Mouse (Mus musculus) neutrophil, adult 65 days (primary cell): ENCODE results near the gene Olfr18. TPM values are rescaled to one million over a fixed set of nuclear protein-coding genes. Genes with fewer than 3 reads are reported as not detected.

Experiments
- total RNA-seq: library from RNA; stranded (reverse); gene quantifications from 2 replicates; pipeline ENCODE4 v1.2.4, GENCODE M21; 2023

Gene Olfr18
- not detected in 2 replicates for total RNA-seq

GRCm38 (mm10) chr9:20335994-20336393 lies at the start of gene Olfr18:
Gene Olfr18, minus strand, starts transcription at chr9:20336094.

GRCm38 (mm10) chr9:20384532-20385342 lies 48.8 kb upstream of the Olfr18 start, which contains the start of gene Zfp560:
Gene Zfp560, minus strand, starts transcription at chr9:20385177.

DNA sequence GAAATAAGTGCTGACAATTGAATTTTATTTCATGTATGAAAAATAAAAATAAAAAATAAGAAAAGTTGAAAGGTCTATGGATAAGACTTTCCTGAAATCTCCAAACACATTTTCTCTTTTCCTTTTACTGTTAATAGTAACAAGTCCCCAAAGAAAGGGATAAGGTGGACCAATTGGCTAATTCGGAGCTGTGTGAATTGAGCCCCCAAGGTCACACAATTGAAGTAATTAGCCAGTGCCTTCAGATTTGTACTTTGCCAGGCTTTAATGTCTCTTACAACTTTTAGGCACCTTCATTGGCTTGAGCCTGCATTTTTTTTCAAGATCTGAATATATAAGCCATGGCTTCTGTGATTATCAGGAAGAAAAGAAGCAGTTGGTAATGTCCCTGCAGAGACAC lies 37.7 kb downstream of the Olfr18 start, which contains the start of gene Olfr873:
Gene Olfr873, plus strand, starts transcription at position 301 of the 400 bp plus-strand sequence.

GRCm38 (mm10) chr9:20282051-20282450 lies 53.8 kb downstream of the Olfr18 start, which contains the start of gene Olfr39:
Gene Olfr39, plus strand, starts transcription at chr9:20282351.

Other genes starting within 250 kb of the Olfr18 start
- not detected in 2 replicates for gene Olfr868, start 237.5 kb downstream of the Olfr18 start, total RNA-seq
- not detected in 2 replicates for gene Olfr869, start 207.1 kb downstream of the Olfr18 start, total RNA-seq
- gene Olfr870, start 162.0 kb downstream of the Olfr18 start, total RNA-seq = not detected in 2 replicates
- not detected in 2 replicates for gene Olfr871, start 123.9 kb downstream of the Olfr18 start, total RNA-seq
- gene Olfr872, start 99.0 kb downstream of the Olfr18 start, total RNA-seq = not detected in 2 replicates
- not detected in 2 replicates for gene Olfr39, start 53.7 kb downstream of the Olfr18 start, total RNA-seq
- not detected in 2 replicates for gene Olfr873, start 37.6 kb downstream of the Olfr18 start, total RNA-seq
- 0.95 and 1.5 TPM in 2 replicates for gene Zfp560, start 49.1 kb upstream of the Olfr18 start, total RNA-seq
- 13.7 and 18.8 TPM in 2 replicates for gene Zfp26, start 124.1 kb upstream of the Olfr18 start, total RNA-seq
- 11.5 and 12.5 TPM in 2 replicates for gene Zfp426, start 156.7 kb upstream of the Olfr18 start, total RNA-seq
- 8.1 and 8.7 TPM in 2 replicates for gene Zfp266, start 185.3 kb upstream of the Olfr18 start, total RNA-seq
- gene Zfp846, start 245.2 kb upstream of the Olfr18 start, total RNA-seq = 1.7 and 2.0 TPM in 2 replicates